Mouse (Mus musculus) heart, postnatal 14 days (tissue): ENCODE measurements at regions not wholly inside any gene's neighbourhood (a gene's known extent, or its start where the extent isn't known, plus 50 kb on each side); places are given as distances from the start of the nearest gene placed in this dataset.
A peak's percentile ranks its signal among the peaks of the same experiment; 100 is the strongest.

ENCODE experiments used
- DNase-seq, 2 experiments: peaks; one replicate each; pipeline ENCODE4 v3.0.0; 2021 to 2022
- intact Hi-C: fragments of 180-260 bp; cut with DNase I; formaldehyde crosslinking; loops from one replicate; pipeline ENCODE4 v1.15.1; 2025

- intact Hi-C loops = no loop called here
- DNase-seq = no peak
Measured at GRCm38 (mm10) chr8:90513601-90514000, 165.5 kb upstream of the Tox3 start.

GRCm38 (mm10) chr8:90513102-90513501 lies 165.0 kb upstream of the Tox3 start:
- DNase-seq = no peak
- intact Hi-C loops = no loop called here

DNA sequence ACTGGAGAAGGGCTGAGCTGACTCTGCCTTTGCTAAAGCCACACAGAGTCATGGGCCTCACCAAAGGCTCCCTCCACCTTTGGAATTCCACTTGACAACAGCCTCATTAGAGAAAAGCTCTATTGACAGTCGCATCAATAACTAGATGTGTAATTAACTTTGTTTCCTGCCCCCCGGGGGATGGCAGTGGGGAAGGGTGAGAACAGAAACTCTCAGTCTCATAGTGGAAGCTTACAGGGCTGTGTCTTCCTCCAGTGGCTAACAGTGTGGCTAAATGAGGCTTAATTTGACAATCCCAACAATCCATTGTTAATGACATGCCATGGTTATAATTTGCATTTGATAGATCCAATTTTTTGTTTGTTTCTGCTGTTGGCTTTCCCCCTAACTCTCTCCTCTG lies 164.5 kb upstream of the Tox3 start:
- DNase-seq = no peak
- intact Hi-C loops = no loop called here

- intact Hi-C loops = no loop called here
- no peak for DNase-seq
Measured at GRCm38 (mm10) chr8:90504521-90504920, 156.4 kb upstream of the Tox3 start.

GRCm38 (mm10) chr8:90503306-90503705 lies 155.2 kb upstream of the Tox3 start:
- DNase-seq = no peak
- intact Hi-C loops = no loop called here

GRCm38 (mm10) chr8:90502879-90503278 lies 154.7 kb upstream of the Tox3 start:
- intact Hi-C loops = no loop called here

DNA sequence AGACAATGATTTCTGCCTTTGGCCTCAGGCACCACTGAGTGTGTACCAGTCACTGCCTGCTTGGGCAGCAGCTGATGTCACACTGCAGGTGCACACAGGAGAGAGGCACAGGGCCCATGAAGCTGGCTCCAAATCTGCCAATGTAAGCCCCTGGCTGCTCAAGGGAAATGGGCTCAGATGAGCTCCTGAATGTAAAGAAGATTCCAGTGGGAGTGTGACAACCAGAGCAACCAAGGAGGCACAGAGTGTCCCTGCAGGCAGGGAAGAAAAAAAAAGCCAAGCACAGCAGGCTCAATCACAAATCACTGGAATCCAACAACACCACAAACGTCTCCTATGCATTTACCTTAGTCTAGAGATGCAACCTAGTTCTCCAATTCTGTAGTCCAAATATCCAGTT lies 151.2 kb upstream of the Tox3 start:
- intact Hi-C loops = no loop called here
- DNase-seq = no peak

More at GRCm38 (mm10) chr8:90502879-90503278, 154.7 kb upstream of the Tox3 start:
- DNase-seq = no peak

GRCm38 (mm10) chr8:90496658-90497163 lies 148.6 kb upstream of the Tox3 start:
- DNase-seq = peak in 1 of 2 experiments; percentile 5

GRCm38 (mm10) chr8:90495943-90496371 lies 147.8 kb upstream of the Tox3 start:
- DNase-seq = no peak
- intact Hi-C loops = no loop called here

More at GRCm38 (mm10) chr8:90496658-90497163, 148.6 kb upstream of the Tox3 start:
- intact Hi-C loops = no loop called here

- intact Hi-C loops = no loop called here
- no peak for DNase-seq
Measured at GRCm38 (mm10) chr8:90492521-90493225, 144.5 kb upstream of the Tox3 start.

GRCm38 (mm10) chr8:90491691-90492090 lies 143.5 kb upstream of the Tox3 start:
- intact Hi-C loops = no loop called here
- DNase-seq = no peak

GRCm38 (mm10) chr8:90490734-90491441 lies 142.7 kb upstream of the Tox3 start:
- intact Hi-C loops = no loop called here
- no peak for DNase-seq

DNA sequence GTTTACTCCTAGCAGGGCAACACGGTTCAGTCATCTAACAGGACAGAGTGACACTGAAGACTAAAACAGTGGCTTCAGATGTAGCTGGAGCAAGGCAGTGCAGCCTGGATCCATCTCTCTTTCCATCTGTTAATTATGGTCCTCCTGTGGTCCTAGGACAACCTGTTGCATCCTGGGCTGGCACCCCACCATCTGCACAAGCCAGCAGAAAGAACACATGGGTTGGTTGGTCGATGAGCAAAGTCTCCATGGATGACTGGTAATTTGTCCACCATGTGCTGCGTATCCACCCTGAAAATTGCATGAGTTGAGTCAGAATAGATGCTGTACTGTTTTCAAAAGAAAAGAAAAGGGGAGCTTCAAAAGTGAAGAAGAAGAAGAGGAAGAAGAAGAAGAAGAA lies 138.4 kb upstream of the Tox3 start:
- no peak for DNase-seq
- intact Hi-C loops = no loop called here

GRCm38 (mm10) chr8:90478149-90478548 lies 130.0 kb upstream of the Tox3 start:
- DNase-seq = no peak
- intact Hi-C loops = no loop called here

DNA sequence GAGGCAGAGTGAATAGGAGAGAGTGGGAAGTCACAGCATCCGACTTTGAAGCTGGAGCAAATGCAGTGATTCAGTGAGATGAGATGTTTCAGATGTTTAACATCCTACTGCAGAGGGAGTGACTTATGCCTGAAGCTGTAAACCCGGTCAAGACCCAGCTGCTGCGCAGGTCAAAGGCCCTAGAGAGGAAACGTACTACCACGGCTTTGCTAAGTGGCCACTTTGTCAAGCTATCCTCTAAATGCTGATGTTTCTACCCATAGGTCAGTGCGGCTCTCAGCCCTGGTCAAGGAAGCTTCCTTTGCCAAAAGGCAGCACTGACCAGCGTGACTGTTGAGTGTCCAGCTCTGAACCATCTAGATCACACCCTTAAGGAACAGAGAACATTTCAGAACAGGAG lies 125.9 kb upstream of the Tox3 start:
- intact Hi-C loops = no loop called here
- DNase-seq = no peak

GRCm38 (mm10) chr8:90470826-90471225 lies 122.7 kb upstream of the Tox3 start:
- intact Hi-C loops = no loop called here
- no peak for DNase-seq

- peak in 1 of 2 experiments; percentile 1 for DNase-seq
- intact Hi-C loops = no loop called here
Measured at GRCm38 (mm10) chr8:90463708-90464107, 115.6 kb upstream of the Tox3 start.

DNA sequence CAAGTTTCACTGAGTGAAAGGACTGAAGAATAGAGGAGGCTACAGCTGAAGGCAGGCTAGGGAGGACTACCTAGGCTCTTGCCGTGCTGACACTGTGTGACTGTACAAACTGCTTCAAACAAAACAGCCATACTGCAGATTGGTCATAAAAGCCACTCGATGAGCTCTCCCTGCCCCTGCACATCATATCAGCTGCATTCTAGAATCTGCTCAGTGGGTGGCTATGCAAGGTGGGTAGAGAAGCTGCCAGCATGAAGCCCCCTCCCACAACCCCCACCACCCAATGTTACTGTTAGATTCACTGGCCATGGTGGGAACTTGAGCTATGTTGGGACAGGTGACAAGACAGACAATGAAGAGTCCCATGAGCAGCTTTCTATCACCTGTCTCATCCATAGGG lies 107.2 kb upstream of the Tox3 start:
- intact Hi-C loops = no loop called here
- DNase-seq = no peak

- intact Hi-C loops = no loop called here
- no peak for DNase-seq
Measured at GRCm38 (mm10) chr8:90454130-90454529, 106.0 kb upstream of the Tox3 start.

- intact Hi-C loops = no loop called here
Measured at GRCm38 (mm10) chr8:90441058-90441851, 93.1 kb upstream of the Tox3 start.

GRCm38 (mm10) chr8:90414021-90414420 lies 65.9 kb upstream of the Tox3 start:
- DNase-seq = no peak
- intact Hi-C loops = no loop called here

More at GRCm38 (mm10) chr8:90441058-90441851, 93.1 kb upstream of the Tox3 start:
- no peak for DNase-seq
